Mouse (Mus musculus) midbrain, postnatal 0 days (tissue): Measurements from ENCODE around the gene Wdcp. TPM values are rescaled to one million over a fixed set of nuclear protein-coding genes. Genes with fewer than 3 reads are reported as not detected.
"Not testable (repeated sequence)": the region's sequence is repeated elsewhere in the genome, so short reads cannot be mapped to it uniquely, and the experiment has no call there.

Experiments
- ATAC-seq: fragments of 200-750 bp; cut with Nextera tagmentation; 2 replicates; pipeline ENCODE4 v1.8.0; 2017; ENCODE audit warnings: moderate number of reproducible peaks, mild to moderate bottlenecking, moderate TSS enrichment, moderate library complexity; ENCODE audit not compliant: low FRiP score
- DNase-seq: peaks from one replicate; pipeline ENCODE4 v3.0.0-alpha.2; 2015; ENCODE audit warnings: low spot score
- H3K27ac ChIP-seq: fragments of 300-500 bp; sonication (generic); 2 replicates; pipeline ENCODE4 v1.5.1; 2014; ENCODE audit warnings: low read depth, mild to moderate bottlenecking, low read length, mixed read lengths
- H3K27me3 ChIP-seq: fragments of 300-500 bp; sonication (generic); 2 replicates; pipeline ENCODE4 v1.6.1; 2014; ENCODE audit warnings: low read length, control low read depth, mixed read lengths; ENCODE audit not compliant: insufficient read depth
- H3K36me3 ChIP-seq: fragments of 300-500 bp; sonication (generic); 2 replicates; pipeline ENCODE4 v1.6.1; 2014; ENCODE audit warnings: low read length, control low read depth, mixed read lengths; ENCODE audit not compliant: insufficient read depth
- H3K4me1 ChIP-seq: fragments of 300-500 bp; sonication (generic); 2 replicates; pipeline ENCODE4 v1.6.1; 2014; ENCODE audit warnings: mild to moderate bottlenecking, control low read depth, antibody characterized with exemption, low read length, mixed read lengths; ENCODE audit not compliant: insufficient read depth
- H3K4me2 ChIP-seq: fragments of 300-500 bp; sonication (generic); 2 replicates; pipeline ENCODE4 v1.6.1; 2014; ENCODE audit warnings: low read depth, mild to moderate bottlenecking, low read length, mixed read lengths; ENCODE audit not compliant: poor library complexity, severe bottlenecking
- H3K4me3 ChIP-seq: fragments of 300-500 bp; sonication (generic); 2 replicates; pipeline ENCODE4 v1.5.1; 2014; ENCODE audit warnings: low read depth, mild to moderate bottlenecking, low read length, moderate library complexity
- H3K9ac ChIP-seq: fragments of 300-500 bp; sonication (generic); replicated peaks from 2 replicates; pipeline ENCODE4 v1.6.1; 2014; ENCODE audit warnings: mild to moderate bottlenecking, low read length, moderate library complexity, mixed read lengths; ENCODE audit not compliant: poor library complexity, severe bottlenecking
- H3K9me3 ChIP-seq: fragments of 300-500 bp; sonication (generic); 2 replicates; pipeline ENCODE4 v1.6.1; 2016; ENCODE audit warnings: low read length, control low read depth
- CTCF ChIP-seq: IDR thresholded peaks from 2 replicates; pipeline ENCODE4 v1.5.1; 2016; ENCODE audit warnings: antibody characterized with exemption, mild to moderate bottlenecking
- WGBS: fragments of 180-500 bp; shearing (Covaris S2); extraction: QIAGEN DNeasy Blood & Tissue Kit; methylation state at CpG from one replicate; pipeline ENCODE4 v1.1.7; 2014; 5-methylcytosine and 5-hydroxymethylcytosine counted together
- polyA plus RNA-seq: library from polyadenylated mRNA; unstranded; fragments of >200 nt; fragmentation: Nextera tagmentation; extraction: Ambion mirVana; gene quantifications from 2 replicates; pipeline ENCODE4 v1.2.1, GENCODE M21; 2015
- total RNA-seq: library from RNA; depleted of rRNA; stranded (reverse); fragments of >200 nt; gene quantifications from 2 replicates; pipeline ENCODE4 v1.2.3, GENCODE M21; 2014; rRNA removed

The Wdcp gene
- 9.7 and 11.0 TPM in 2 replicates for total RNA-seq
- polyA plus RNA-seq: 11.0 and 11.6 TPM in 2 replicates

DNA sequence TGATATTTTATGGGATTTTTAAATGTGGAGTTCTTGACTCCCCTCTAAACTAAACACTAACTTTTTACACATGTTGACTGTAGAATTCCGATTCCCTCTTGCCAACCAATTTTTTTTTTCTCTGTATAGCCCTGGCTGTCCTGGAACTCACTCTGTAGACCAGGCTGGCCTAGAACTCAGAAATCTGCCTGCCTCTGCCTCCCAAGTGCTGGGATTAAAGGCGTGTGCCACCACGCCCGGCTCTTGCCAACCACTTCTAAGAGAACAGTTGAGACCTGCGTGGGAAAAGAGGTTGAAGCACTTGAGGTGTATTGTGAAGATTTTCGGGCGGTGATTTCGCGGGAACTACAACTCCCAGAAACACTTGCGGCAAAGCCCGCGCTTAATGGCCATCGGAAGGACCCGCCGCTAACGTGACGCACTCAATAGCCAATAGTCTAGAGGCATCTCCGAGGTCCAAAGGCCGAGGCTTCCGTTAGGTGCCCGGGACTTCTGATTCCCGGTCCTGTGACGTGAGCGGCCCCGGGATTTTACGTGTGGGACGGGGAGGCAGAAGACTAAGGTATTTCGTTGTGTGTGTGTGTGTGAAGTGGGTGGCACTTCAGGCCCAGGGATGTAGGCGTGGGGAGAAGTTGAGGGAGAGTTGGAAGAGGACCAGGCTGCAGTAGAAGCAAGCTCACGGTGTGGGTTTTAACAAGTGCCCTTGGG lies at the start of gene Wdcp:
TSS of gene Wdcp (plus strand) at position 414 of the 708 bp plus-strand sequence.
- ATAC-seq (peak; percentile 90), DNase-seq (peak; percentile 95)
- Histone ChIP-seq H3K9me3 (no peaks in the 10 kb centered on the region), H3K4me1 (no peaks in the 10 kb centered on the region), H3K27ac (no peak within 1 kb of the TSS), H3K4me2 (peak within 1 kb of the TSS; percentile 58), H3K36me3 (no peaks in the 10 kb centered on the region), H3K27me3 (no peaks in the 10 kb centered on the region), H3K9ac (no peak within 1 kb of the TSS; the same call in 1 of the 2 replicates), H3K4me3 (peak within 1 kb of the TSS; percentile 45)
- TF ChIP-seq CTCF: no peak
- WGBS: under 1% methylated on average over 30 of the region's 30 CpGs

DNA sequence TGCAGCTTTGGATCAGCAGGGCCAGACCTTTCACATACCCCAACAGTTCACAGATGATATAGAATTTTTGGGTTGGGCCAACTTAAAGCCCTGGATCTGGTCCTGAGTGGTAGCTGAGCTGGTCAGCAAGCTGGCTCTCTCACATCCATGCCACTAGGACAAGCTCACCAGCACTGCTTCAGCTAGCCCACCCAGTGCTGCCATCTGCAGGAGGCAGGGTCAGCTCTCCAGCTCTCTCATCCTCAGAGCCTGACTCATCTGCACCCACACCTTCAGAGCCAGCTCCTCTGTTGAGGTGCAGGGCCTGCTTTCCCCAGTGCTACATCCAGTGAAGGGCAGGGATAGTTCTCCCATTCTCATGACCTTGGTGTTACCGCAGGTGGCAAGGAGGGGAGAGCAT lies 49.4 kb upstream of the Wdcp start:
- no peaks in the 10 kb centered on the region for H3K9me3 ChIP-seq
- H3K27me3 ChIP-seq: no peaks in the 10 kb centered on the region
- no peak overlapping the region for H3K27ac ChIP-seq
- ATAC-seq (no peak), DNase-seq (peak; percentile 17)
- 92% methylated on average over 1 of the region's 1 CpGs for WGBS
- no peak overlapping the region for H3K9ac ChIP-seq
- no peak overlapping the region for H3K4me3 ChIP-seq
- no peak overlapping the region for H3K4me2 ChIP-seq
- peak; percentile 55 for TF ChIP-seq CTCF
- no peaks in the 10 kb centered on the region for H3K36me3 ChIP-seq
- H3K4me1 ChIP-seq: no peaks in the 10 kb centered on the region

DNA sequence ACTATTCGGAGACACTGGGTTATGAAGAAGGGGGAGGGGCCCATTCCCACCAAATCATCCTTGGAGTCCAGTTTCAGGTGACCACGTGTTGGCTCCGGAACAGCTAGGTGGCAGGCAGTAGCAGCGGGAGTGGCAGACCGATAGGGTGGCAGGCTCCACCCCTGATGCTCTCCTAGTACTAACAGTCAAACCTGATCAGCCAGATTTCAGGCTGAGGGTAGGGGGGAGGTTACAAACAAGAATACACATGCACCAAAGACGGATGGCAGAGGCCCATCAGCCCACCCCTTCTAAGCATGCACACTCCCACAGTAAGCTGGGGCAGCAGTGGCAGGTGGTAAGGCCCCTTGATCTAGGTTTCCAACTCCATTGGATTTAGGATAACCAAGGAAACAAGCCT lies 45.6 kb upstream of the Wdcp start:
- not testable (repeated sequence) for H3K4me3 ChIP-seq, ATAC-seq, H3K9me3 ChIP-seq, H3K27ac ChIP-seq, DNase-seq, H3K36me3 ChIP-seq, H3K4me2 ChIP-seq, H3K9ac ChIP-seq, H3K27me3 ChIP-seq, H3K4me1 ChIP-seq
- WGBS: 81% methylated on average over 6 of the region's 6 CpGs

DNA sequence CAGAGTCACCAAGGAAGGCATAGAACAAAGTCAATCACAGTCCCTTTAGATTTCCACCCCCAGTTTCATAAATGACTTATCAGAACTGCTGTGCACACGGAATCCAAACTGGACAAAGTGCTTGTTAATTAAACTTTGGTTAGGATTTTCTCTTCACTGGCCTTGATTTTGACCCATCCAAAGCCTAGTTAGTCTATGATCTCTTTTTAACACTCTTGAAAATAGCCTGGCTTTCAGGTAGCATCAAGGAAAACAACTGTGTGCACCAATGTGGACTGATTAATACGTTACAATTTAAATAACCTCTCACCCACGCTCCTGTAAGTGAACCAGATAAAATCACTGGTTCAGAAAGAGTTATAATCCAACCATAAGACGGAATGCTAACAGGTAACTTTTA lies 32.1 kb upstream of the Wdcp start:
- no peaks in the 10 kb centered on the region for H3K36me3 ChIP-seq
- H3K4me1 ChIP-seq: no peaks in the 10 kb centered on the region
- no peak for DNase-seq
- no peak overlapping the region for H3K9ac ChIP-seq
- H3K4me2 ChIP-seq: no peak overlapping the region
- no peak overlapping the region for H3K4me3 ChIP-seq
- no peak overlapping the region for H3K27ac ChIP-seq
- ATAC-seq: no peak
- H3K27me3 ChIP-seq: no peaks in the 10 kb centered on the region
- no peak for TF ChIP-seq CTCF
- WGBS: 82% methylated on average over 4 of the region's 4 CpGs
- H3K9me3 ChIP-seq: no peaks in the 10 kb centered on the region

DNA sequence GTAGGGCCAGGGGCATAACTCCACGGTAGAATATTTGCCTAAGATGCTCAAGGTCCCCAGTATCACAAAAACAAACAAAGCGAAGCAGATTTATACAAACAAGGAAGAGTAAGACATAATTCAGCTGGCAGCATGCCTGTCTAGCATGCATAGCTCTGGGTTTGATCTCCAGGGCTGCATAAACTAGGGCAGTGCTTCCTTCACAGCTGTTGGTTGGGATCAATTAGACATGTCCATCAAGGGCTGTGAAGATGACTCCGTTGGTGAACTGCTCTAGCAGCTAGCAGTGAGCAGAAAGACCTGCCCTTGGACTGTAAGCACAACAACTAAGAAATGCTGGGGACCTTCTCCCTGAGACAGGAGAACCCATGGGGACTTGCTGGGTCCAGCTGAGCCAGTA lies 31.4 kb upstream of the Wdcp start:
- H3K9me3 ChIP-seq: no peaks in the 10 kb centered on the region
- H3K4me2 ChIP-seq: no peak overlapping the region
- TF ChIP-seq CTCF: no peak
- no peak overlapping the region for H3K27ac ChIP-seq
- no peak overlapping the region for H3K9ac ChIP-seq
- no peaks in the 10 kb centered on the region for H3K27me3 ChIP-seq
- WGBS: 74% methylated on average over 3 of the region's 3 CpGs
- H3K4me1 ChIP-seq: peaks cover 3% of the 10 kb centered on the region; the same call in 1 of the 2 replicates
- no peak for DNase-seq
- no peaks in the 10 kb centered on the region for H3K36me3 ChIP-seq
- ATAC-seq: no peak
- H3K4me3 ChIP-seq: no peak overlapping the region

DNA sequence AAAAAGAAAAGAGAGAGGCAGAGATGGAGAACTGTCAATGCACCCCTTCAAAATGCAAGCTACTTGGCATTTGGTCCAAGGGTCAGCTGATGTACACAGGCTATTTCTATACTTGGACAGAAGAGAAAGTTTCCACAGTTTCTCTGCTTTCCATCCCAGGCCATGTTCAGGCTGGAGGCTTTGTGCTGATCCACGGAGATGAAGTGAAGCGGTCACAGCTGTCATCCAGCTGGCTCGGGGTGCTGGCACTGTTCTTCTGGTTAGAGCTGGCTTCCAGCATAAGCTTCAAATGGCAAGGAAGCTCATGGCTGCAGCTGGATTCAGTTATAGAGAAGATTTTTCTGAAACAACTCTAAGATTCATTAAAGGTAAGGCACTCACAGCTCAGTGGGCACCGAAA lies 29.5 kb upstream of the Wdcp start:
- H3K27ac ChIP-seq: no peak overlapping the region
- no peak for TF ChIP-seq CTCF
- no peak overlapping the region for H3K4me3 ChIP-seq
- H3K4me2 ChIP-seq: no peak overlapping the region
- H3K9ac ChIP-seq: no peak overlapping the region
- no peaks in the 10 kb centered on the region for H3K27me3 ChIP-seq
- DNase-seq (no peak), ATAC-seq (no peak)
- H3K9me3 ChIP-seq: no peaks in the 10 kb centered on the region
- no peaks in the 10 kb centered on the region for H3K36me3 ChIP-seq
- H3K4me1 ChIP-seq: peaks cover 9% of the 10 kb centered on the region
- WGBS: 81% methylated on average over 4 of the region's 4 CpGs
